Mouse (Mus musculus) kidney, adult 11 months (tissue): ENCODE data around the gene Avil.

ENCODE experiments used
- DNase-seq: peaks from one replicate; pipeline ENCODE4 v3.0.0; 2022

The Avil gene

DNA sequence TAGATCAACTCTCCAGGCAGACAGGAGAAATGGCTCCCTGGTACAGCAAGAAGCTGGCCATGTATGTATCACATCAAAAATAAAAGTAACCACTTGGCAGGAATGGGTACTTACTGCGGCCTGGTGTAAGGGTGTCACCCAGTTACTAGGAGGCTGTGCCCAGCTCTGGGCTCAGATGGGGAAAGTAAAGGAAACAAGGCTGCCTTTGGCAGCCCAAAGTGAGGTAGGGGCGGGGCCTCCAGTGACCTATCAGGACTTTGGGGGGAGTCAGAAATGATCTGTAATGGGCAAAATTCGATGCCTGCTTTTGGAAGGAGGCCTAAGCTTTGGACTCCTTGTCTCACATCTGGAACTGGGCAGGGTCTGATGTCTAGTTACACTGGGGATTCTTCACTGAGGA, 18.8 kb upstream of the Avil start:
- DNase-seq = no peak

DNA sequence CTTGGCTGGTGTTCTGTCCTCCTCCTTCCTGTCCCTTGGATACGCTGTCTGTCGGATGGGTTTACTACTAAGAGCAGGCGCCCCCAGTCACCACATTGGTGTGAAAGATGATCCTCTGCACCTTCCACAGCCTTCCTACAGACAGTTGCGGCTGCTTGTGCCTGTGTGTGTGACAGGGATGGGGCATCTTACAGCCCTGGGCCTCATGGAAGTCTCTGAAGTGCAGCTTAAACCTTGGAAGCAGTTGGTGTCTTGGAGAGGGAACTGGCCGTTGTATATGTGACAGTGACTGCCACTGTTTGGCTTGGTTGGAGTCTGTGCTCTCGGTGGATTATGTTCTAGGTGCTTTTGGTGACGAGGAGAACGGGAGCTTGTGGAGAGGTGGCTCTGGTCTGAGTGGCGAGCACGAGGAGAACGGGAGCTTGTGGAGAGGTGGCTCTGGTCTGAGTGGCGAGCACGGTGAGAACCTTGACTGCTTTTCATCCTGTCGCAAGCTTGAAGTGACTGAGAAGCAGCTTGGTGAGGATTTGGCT, 17.2 kb upstream of the Avil start:
- DNase-seq = no peak

DNA sequence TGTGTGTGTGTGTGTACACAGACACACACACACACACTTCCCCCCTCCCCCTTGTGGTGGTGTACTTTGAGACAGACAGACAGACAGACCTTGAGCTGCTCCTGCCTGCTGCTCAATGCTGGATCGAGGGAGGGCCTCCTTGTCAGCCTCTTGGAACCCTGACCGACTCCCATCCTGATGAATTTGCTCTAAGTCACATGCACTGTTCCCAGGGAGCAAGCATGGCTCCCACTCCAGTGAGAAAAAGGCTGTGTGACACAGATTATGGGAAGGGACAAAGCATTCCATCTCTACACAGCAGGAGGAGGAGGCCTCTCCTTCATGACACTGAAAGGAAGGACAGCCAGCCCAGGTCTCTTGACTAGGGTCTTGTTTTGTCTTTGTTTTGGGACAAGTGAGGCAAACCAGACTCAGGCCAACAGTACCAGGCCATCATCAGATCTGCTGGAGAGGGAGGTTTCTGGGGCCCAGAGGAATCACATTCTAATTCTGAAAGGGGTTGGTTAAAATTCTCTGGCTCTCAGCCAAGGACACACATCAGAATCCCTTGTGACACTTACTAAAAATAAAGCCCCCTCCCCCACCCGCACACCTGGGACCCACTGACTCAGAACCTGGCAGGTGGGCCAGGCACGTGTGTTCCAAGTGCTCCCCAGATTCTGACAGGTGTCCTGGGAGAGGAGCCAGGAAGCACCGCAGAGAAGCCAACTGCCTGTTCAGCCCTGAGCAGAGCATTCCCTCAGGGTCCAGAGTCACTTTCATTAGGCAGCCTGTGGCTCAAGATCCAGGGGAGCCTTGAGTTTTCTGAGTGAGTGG, 16.1 kb upstream of the Avil start:
- peak; percentile 69 for DNase-seq

DNA sequence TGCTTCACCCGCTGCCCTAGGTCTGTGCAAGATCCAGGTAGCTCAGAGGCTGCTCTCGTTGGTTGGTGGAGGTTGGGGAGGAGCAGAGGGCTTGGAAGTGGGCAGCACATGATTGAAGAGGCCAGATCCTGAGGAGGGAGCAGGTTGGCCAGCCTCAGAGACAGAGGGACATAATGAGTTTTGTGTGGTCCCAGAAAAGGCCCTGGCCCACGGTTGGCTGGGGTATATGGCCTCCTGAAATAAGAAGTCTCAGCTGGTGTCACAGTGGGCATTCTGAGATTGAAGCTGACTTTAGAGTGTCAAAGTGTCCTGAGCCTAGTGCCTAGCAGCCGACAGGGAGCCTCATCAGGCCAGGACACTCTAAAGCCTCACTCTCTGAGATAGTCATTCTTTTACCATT, 15.4 kb upstream of the Avil start:
- no peak for DNase-seq

DNA sequence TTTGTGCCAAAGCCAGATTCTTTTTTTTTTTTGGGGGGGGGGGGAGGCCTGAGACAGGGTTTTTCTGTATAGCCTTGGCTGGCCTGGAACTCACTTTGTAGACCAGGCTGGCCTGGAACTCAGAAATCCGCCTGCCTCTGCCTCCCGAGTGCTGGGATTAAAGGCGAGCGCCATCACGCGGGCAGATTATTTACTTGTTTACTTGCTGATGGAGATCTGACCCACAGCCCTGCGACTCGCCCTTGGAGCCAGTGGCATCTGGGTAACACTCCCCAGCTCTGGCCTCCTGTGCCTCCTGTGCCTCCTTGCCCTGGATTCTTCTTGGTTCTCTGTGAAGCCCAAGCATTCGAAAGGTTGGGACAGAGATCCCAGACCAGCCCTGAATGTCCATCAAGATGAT, 14.9 kb upstream of the Avil start:
- no peak for DNase-seq

DNA sequence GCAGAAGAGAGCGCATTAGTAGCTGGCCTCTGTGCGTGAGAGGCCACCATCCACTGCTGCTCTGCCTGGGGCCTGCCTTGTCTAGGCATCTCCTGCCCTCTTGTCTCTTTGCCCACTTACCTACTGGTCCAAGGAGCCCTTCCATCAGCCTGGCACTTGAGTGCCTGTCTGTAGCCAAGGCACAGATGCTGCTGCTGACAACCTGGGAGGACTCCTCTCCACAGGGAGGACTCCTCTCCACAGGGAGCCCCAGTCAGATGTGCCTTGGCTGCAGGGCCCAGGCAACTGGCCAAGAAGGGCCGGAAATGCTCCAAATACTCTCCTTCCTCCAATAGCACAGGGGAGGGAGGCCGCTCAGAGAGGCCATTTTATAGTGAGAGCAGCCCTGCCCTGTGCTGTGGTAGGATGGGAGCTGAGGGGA, 14.0 kb upstream of the Avil start:
- DNase-seq = peak; percentile 87

DNA sequence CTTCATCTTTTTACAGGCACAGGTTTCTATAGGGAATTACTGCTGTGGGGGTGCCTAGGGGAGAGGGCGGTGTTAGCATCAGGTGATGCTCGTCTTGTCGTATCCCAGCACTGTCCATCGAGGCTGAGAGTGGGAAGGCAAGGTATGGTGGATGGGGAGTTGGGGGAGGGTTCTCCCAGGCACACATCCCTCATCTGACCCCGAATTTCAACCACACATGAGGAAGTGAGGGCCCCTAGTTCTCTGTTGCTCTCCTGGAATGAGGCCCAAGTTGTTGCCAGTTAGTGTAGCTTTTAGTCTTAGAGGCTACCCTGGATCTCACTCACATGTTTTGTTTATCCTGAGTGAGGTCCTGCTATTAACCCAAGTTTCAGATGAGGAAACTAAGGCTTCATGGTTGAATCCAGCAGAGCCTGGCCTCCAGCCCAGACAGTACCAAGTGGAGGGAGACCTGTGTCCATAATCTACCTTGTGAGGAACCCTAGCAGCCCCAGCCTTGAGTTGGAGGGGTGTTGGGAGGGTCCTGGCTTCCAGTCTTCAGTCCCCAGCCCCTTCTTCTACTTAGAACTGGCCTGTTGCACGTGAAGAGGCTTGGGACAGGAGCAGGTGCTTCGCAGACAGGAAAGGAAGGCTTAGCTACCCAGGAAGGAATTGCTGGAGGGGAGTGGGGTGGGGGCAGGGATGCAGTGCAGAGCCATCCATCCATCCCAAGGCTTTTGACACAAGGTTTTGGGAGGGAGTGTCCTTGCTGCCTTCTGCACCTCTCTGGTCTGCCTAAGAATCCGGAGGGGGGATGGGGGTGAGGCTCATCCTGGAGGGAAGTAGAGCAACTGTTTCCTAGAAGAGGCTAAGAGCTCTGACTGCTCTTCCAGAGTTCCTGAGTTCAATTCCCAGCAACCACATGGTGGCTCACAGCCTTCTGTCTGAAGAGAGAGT, 13.1 kb upstream of the Avil start:
- DNase-seq = no peak

DNA sequence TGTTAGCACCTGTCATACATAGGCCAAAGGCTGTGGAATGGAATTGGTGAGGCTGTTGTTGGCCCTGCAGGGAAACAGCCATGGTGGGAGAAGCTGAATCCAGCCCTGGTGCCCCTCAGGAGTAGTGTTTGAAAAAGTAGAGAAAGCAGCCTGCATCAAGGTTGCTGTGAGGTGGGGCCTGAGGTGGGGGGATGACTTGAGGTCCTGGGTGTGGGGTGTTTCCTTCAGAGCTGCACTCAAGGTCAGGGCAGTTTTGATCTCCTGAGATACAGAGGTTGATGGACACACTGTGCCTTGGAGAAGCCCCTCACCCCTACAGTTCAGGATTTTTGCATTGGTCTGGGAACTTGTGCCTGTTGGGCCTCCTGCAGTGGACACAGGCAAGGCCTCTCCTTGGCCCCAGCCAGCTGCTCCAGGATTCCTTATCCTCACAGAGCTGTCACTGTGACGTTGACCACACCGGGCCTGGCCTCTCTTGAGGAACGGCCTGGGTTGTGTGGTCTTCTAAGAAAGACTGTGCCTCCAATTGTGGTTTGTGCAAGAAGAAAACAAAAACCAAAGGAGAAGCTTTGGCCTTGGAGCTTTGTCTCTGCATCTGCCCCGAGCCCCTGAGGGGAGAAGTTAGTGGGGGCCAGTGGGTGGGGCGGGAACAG, 11.9 kb upstream of the Avil start:
- no peak for DNase-seq

DNA sequence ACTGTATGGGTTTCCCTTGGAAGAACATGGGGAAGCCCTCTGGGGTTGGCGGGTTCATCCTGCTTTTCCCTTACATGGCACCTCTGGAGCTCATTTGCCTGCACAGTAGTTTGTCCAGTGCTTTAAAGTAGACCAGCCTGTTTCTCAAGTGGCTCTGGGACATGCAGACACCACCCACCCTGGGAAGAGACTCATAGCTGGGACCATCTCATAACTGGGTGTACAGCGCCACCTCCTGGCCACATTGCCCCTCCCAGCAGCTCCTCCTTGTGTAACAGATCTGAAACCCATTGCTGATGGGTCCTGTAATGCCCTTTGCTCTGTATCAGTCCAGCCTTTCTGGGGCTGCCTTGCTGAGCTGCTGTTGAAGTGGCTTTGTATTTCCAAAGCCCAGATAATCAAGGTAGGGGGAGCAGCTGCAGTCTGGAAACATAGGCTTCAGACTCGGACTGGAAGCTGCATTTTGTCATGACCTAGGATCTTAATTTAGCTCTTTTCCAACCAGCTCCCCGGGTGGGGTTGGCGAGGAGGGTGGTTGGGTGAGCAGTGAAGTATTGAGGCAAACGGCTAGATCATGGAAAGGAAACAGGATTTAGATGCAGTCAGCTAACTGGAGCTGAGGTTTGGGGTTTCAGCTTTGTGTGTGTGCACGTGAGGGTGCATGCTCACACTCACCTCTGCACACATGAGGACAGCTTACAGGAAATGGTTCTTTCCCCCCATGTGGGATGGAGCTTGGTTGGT, 10.0 kb upstream of the Avil start:
- DNase-seq = peak; percentile 83

DNA sequence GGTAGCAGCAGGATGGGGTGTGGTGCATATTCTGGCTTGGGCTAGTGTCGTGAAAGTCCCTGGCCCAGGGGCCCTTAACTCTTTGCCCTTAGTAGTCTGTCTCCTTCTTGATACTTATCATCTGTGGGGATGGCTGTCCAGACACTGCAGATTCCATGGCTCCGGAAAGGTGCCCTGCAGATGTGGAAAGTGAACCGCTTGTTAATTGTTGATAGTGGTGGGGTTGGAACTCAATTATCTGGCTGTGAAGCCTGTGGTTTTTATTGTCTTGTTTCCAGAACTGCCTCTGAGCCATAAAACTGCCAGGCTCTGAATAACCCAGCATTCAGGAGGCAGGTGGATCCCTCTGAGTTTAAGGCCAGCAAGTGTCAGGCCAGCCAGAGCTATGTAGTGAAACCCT, 8.8 kb upstream of the Avil start:
- DNase-seq = no peak

DNA sequence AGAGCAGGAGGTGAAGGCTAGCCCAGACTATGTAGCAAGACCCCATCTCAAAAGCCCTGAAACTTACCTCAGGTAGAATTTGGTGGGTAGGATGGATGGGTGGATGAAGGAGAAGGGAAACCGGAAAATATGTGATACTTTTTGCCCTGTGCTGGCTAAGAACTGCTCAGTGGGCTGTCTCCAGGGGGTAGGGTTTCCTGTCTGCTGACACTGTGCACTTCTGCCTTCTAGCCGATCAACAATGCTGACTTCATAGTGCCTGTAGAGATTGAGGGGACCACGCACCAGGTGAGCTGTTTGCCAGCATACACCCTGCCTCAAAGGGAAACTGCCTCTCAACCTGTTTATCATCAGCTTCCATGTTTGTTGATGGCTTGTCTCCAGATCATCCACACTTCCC, 6.9 kb upstream of the Avil start:
- no peak for DNase-seq

DNA sequence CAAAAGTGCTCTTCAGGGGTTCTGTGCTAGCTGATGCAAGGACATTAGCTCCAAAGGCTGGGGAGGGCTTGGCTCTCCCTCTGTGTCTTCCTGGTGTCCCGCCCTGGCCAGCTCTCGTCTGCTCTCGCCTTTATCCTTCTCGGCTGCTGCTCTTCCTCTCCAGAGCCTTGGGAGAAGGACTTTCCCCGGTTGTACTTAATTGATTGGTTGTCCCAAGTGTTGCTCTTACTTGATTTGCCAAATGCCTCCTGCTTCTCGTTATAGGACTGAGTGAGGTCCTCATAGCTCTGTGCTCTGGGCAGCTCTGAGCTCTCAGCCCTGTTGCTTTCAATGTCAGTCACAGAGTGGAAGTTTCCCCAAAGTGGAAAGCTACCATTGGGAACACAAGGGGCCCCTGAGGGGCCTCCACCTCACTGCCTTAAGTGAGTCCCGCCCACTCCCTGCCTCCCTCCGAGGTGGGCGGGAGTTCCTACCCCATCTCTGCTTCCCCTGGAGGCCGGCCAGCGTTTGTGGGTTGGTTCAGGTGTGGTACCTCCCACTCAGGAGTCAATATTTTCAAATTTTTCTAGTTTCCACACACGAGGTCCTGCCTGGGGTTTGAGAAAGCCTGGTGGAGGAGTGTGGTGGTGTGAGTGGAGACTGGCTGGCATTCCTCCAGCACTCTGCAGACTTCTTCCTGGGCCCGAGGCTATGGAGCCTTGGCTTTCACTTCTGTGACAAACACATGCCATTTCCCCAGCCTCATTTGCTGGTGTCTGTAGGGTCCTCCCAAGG, 3.0 kb upstream of the Avil start:
- DNase-seq = no peak

DNA sequence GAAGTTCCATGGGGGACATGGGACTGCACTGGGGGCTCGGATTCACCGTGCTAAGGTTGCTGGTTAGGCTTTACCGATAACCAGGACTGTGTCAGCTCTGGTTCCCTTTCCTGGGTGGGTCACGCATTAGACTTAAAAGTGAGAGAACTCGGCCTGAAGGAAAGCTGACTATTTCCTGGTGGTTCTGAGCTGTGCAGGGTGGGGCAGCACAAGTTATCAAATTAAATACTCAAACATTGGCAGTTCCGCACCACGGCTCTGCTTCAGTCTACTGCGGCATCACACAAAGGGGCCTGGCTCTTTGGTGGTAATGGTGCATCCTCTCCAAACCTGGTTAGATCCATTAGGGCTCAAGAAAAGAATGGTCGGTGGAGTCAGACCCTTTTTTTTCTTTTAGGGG, 788 bp downstream of the Avil start:
- DNase-seq = no peak

DNA sequence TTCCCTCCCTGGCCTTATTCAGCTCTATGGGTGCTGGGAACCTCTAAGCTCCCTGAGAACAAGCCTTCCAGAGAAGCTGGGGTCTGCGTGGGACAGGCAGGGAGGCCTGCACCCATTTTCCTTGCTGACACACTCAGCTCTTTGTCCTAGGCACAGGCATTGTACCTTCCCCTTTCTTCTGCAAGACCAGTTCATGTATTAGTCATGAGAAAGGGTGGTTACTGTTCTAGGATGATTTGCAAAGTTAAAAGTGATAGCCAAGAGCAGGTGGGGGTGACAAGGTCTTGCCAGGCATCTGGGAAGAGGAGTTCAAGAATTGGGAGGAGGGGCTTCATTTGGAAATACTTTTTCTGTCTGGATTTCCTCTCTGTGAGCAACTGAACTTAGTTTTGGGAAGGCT, 1.5 kb downstream of the Avil start:
- DNase-seq = no peak

DNA sequence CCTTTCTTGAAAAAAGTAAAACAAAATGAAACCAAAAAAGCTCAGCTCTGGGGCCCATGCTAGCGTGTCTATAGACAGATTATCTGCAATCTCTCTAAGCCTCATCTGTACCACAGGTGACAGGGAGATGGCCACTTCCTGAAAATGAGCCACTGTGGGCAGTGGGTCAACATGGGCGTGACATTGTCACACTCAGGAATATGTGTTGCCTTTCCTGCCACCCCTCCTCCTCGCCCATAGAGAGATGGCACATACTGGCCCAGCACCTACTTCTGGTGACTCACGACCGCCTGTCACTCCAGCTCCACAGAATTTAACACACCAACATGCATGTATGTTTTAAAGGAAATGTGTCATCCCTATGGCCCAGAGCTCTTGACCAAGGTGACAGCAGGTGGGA, 2.3 kb downstream of the Avil start:
- DNase-seq = no peak

DNA sequence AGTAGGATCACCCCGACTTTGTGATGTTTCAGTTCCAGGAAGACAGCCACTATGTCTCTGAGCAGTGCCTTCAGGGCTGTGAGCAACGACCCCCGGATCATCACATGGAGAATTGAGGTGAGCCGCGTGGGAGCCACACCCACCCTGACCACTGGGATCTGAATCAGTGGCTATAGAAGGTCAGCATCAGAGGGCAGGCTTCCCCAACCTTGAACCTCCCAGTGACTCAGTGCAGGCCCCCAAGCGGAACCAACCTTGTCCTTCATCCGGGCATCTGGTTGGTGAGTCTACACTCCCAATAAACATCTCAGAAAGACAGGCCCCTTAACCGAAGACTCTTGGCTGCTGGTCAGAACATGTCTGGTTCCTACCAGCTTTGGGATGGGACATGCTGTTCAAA, 2.8 kb downstream of the Avil start:
- no peak for DNase-seq

DNA sequence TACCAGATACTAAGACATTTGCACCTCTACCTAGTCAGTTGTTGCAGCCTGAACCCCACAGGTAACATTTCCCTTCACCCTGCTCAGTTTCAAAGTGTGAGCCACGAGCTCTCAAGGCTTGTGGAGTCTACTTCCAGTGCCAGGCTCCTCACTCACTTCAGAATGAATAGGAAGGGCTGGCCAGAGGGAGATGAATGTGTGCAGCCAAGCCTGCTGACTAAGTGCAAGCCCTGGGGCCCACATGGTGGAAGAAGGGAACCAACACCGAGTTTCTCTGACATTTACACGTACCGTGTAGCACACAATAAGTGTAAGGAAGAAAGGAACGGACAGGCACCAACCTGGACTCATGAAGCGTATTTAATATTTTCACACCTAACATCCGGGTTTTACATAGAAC, 3.3 kb downstream of the Avil start:
- no peak for DNase-seq

DNA sequence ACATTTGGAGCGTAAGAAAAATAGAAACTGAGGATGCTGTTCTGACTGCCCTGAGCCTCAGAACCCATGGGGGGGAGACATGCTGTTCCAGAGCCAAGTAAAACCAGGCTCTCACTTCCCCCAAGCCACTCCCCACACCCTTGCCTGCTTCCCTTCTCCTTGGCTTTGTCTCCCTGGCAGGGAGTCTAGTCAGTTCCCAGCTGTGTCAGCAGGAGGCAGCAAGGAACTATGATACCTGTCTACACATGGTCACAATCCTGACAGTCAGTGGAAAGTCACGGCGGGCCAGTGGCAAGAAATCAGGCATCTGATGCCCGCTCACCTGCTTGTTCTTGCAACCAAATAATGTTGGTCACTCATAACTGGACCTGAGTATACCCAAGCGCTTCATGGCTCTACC, 16.0 kb downstream of the Avil start:
- peak; percentile 40 for DNase-seq

DNA sequence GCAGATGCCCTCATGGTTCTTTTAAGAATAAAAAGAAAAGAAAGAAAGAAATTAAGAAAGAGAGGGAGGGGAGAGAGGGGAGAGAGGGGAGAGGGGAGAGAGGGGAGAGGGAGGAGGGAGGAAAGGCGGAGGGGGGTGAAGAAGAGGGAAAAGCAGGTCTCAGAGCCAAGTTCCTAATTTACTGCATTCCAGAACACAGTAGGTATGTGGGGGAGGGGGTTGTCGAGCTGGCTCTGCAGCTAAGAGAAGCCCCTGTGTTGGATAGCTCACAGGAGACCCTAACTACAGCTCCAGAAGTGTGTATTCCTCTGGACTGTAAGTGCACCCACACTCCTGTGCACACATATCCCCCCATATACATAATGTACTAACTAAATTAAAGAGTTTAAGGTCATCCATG, 16.6 kb downstream of the Avil start:
- DNase-seq = no peak

DNA sequence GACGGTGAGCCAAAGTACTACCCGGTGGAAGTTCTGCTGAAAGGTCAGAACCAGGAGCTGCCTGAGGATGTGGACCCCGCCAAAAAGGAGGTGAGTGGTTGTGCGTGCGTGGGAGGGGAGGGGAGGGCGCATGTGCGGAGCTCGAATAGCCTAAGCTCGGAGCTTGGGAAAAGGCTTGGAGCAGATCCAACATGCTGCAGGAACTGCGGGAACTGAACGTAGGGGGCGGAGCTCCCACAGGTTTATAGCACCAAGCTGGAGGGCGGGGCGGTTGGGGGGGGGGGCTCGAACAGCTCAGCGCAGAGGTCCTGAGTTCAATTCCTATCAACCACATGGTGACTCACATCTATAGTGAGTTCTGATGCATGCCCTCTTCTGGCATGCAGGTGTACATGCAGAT, 17.9 kb downstream of the Avil start:
- DNase-seq = no peak

DNA sequence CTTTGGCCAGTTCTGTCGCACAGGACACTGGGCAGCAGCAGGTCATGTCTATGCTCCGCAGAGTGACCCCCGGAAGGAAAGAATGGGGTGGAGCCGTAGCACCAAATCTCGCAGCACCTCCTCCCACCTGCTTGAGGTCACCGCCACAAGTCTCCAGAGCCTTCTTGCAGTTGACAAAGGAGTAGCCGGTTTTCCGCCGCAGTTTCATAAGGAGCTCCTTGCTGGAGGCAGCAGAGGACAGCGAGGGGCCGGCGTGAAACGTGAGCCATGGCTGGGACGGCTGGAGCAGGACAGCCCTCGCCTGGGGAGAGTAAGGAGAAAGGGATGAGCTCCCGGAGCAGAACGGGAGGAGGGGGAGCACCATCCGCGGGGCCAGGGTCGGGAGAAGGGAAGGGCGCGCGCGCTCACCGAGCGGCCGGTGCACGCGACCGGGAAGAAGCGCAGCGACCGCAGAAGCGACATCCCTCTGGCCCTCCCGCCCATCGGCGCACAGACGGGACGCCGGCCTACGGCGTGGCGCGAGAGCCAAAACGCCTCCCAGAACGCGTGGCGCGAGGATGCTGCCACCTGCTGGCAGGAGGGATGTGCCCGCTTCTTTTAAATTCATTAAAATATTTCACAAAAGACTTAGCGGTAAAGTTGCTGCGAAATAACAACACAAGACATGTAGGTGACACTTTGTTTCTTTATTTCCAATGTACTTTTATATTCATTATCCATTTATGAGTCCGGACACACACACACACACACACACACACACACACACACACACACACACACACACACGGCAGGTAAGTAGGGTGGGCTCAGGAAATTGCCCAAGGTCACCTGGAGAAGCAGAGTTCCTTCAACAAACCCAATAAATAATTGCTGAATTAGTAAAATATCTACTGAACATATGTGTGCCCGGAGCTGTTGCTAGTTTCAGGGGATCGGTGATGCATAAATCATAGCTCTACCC, 30.1 kb downstream of the Avil start, which contains the start of gene Tsfm:
Gene Tsfm (minus strand): TSS at position 505 of the 961 bp plus-strand sequence.
- DNase-seq = peak; percentile 79
